Mouse (Mus musculus) forebrain, embryonic 13.5 days (tissue): ENCODE measurements around the gene Odf3b. TPM values are rescaled to one million over a fixed set of nuclear protein-coding genes. Genes with fewer than 3 reads are reported as not detected.

Experiments
- polyA plus RNA-seq: library from polyadenylated mRNA; unstranded; fragments of >200 nt; fragmentation: Nextera tagmentation; extraction: Ambion mirVana; gene quantifications from 2 replicates; pipeline ENCODE4 v1.2.1, GENCODE M21; 2015

Gene Odf3b
- polyA plus RNA-seq, 1 experiment from 2014 or later = 0.98 TPM

Other genes with a start within 250 kb of the Odf3b start
- 9.1 and 11.7 TPM in 2 replicates for gene Mapk12, start 238.6 kb downstream of the Odf3b start, polyA plus RNA-seq
- gene Mapk11, start 229.7 kb downstream of the Odf3b start, polyA plus RNA-seq = 43.0 and 45.5 TPM in 2 replicates
- 101 and 130 TPM in 2 replicates for gene Plxnb2, start 198.5 kb downstream of the Odf3b start, polyA plus RNA-seq
- gene Dennd6b, start 182.8 kb downstream of the Odf3b start, polyA plus RNA-seq = 40.7 and 47.7 TPM in 2 replicates
- 68.5 and 71.7 TPM in 2 replicates for gene Ppp6r2, start 167.7 kb downstream of the Odf3b start, polyA plus RNA-seq
- 66.0 and 76.1 TPM in 2 replicates for gene Sbf1, start 64.0 kb downstream of the Odf3b start, polyA plus RNA-seq
- not detected in 2 replicates for gene Adm2, start 56.6 kb downstream of the Odf3b start, polyA plus RNA-seq
- gene Miox, start 44.9 kb downstream of the Odf3b start, polyA plus RNA-seq = not detected in 2 replicates
- gene Lmf2, start 23.6 kb downstream of the Odf3b start, polyA plus RNA-seq = 34.4 and 38.6 TPM in 2 replicates
- gene Ncaph2, start 23.6 kb downstream of the Odf3b start, polyA plus RNA-seq = 156 and 170 TPM in 2 replicates
- gene Sco2, start 5.4 kb downstream of the Odf3b start, polyA plus RNA-seq = 4.0 and 7.4 TPM in 2 replicates
- 1.8 and 1.9 TPM in 2 replicates for gene Tymp, start 2.2 kb downstream of the Odf3b start, polyA plus RNA-seq
- gene Klhdc7b, start 5.6 kb upstream of the Odf3b start, polyA plus RNA-seq = not detected in 2 replicates
- not detected in 2 replicates for gene Syce3, start 31.2 kb upstream of the Odf3b start, polyA plus RNA-seq
- 0.94 and 0.97 TPM in 2 replicates for gene Cpt1b, start 46.6 kb upstream of the Odf3b start, polyA plus RNA-seq
- gene C730034F03Rik, start 50.3 kb upstream of the Odf3b start, polyA plus RNA-seq = 5.3 and 6.7 TPM in 2 replicates
- 0.16 TPM in 1 of 2 replicates, not detected in the other for gene Gm44502, start 50.4 kb upstream of the Odf3b start, polyA plus RNA-seq
- 67.3 and 70.9 TPM in 2 replicates for gene Chkb, start 50.6 kb upstream of the Odf3b start, polyA plus RNA-seq
- 47.3 and 53.2 TPM in 2 replicates for gene Mapk8ip2, start 74.6 kb upstream of the Odf3b start, polyA plus RNA-seq
- gene Arsa, start 98.1 kb upstream of the Odf3b start, polyA plus RNA-seq = 12.7 and 13.7 TPM in 2 replicates
- gene Shank3, start 120.3 kb upstream of the Odf3b start, polyA plus RNA-seq = 7.1 and 9.5 TPM in 2 replicates
- 1.2 and 1.8 TPM in 2 replicates for gene Acr, start 189.0 kb upstream of the Odf3b start, polyA plus RNA-seq
- 55.1 and 56.4 TPM in 2 replicates for gene Rabl2, start 212.6 kb upstream of the Odf3b start, polyA plus RNA-seq